Mouse (Mus musculus) adrenal gland, adult 2 months (tissue): Measurements from ENCODE around the gene Bex4. TPM values are rescaled to one million over a fixed set of nuclear protein-coding genes. Genes with fewer than 3 reads are reported as not detected.

Experiments
- DNase-seq: peaks from one replicate; pipeline ENCODE4 v3.0.0; 2021
- microRNA-seq, 2 experiments: library from miRNA; unstranded; fragments of <30 nt; microRNA quantifications; one replicate each; pipeline ENCODE4 v1.2.0; 2021
- polyA plus RNA-seq: library from polyadenylated mRNA; depleted of rRNA; stranded (reverse); fragments of >200 nt; gene quantifications from 2 replicates; pipeline ENCODE4 v1.2.3, GENCODE M21; 2012; rRNA removed
- total RNA-seq, 2 experiments: library from RNA; stranded (reverse); gene quantifications; 2 replicates each; pipeline ENCODE4 v1.2.3; 2021

The Bex4 gene
- total and polyA plus RNA-seq, 3 experiments: 3.3 to 7.9 TPM; not detected in 1

DNA sequence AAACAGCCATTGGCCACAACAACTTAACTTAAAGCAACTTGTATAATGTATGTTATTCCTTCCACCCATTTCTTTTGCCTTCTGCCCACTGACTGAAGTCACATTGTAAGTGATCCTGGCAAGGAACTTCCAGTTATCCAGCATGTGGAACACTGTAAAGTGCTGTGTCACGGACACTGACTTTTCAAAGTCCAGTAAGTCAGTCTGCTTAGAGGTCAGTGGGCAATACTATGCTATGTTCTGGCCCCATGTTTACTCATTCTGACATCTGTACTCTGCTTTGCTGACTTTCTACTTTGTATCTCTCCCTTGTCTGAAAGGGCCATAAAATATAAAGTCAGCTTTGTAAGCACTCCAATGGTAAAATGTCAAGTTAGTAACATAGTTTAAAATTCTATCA is 44.3 kb downstream of the Bex4 start:
- DNase-seq: no peak

Small RNA genes lying within 50 kb of the gene (microRNA-seq; reads per million reads assigned to microRNA genes)
- 0 reads per million in 2 experiments for gene Mir6383

Other genes with a start within 250 kb of the Bex4 start
- 10 to 100 TPM; 28.6 to 97.9 TPM for gene Arxes2, start 145.2 kb upstream of the Bex4 start, total RNA-seq
- gene Arxes2, start 145.2 kb upstream of the Bex4 start, polyA plus RNA-seq: 41.3 and 107 TPM in 2 replicates
- 10 to 100 TPM in 1 of 2 experiments, 1 to 10 TPM in 1; 8.4 to 22.3 TPM for gene Arxes1, start 105.6 kb upstream of the Bex4 start, total RNA-seq
- gene Arxes1, start 105.6 kb upstream of the Bex4 start, polyA plus RNA-seq: 13.0 and 31.9 TPM in 2 replicates
- 10 to 100 TPM; 16.0 to 33.7 TPM for gene Bex2, start 70.8 kb upstream of the Bex4 start, total RNA-seq
- 1.4 TPM in 2 replicates for gene Bex2, start 70.8 kb upstream of the Bex4 start, polyA plus RNA-seq
- not detected for gene Nxf3, start 53.7 kb upstream of the Bex4 start, total RNA-seq
- gene Nxf3, start 53.7 kb upstream of the Bex4 start, polyA plus RNA-seq: not detected in 2 replicates
- gene Tceal8, start 33.3 kb downstream of the Bex4 start, total RNA-seq: 10 to 100 TPM; 37.1 to 56.5 TPM
- 0.87 and 1.2 TPM in 2 replicates for gene Tceal8, start 33.3 kb downstream of the Bex4 start, polyA plus RNA-seq
- 1 to 10 TPM in 1 of 2 experiments, under 1 TPM in 1; 0.69 to 2.3 TPM for gene Tceal5, start 64.9 kb downstream of the Bex4 start, total RNA-seq
- not detected in 2 replicates for gene Tceal5, start 64.9 kb downstream of the Bex4 start, polyA plus RNA-seq
- not detected for gene Tceal7, start 75.8 kb downstream of the Bex4 start, total RNA-seq
- gene Tceal7, start 75.8 kb downstream of the Bex4 start, polyA plus RNA-seq: not detected in 2 replicates
- 10 to 100 TPM; 12.9 to 20.5 TPM for gene Bex1, start 76.5 kb downstream of the Bex4 start, total RNA-seq
- gene Bex1, start 76.5 kb downstream of the Bex4 start, polyA plus RNA-seq: 1.5 and 1.9 TPM in 2 replicates
- gene Tceal9, start 106.1 kb downstream of the Bex4 start, total RNA-seq: 100 to 1,000 TPM; 252 to 337 TPM
- 4.4 and 7.1 TPM in 2 replicates for gene Tceal9, start 106.1 kb downstream of the Bex4 start, polyA plus RNA-seq
- gene Bex3, start 131.3 kb downstream of the Bex4 start, total RNA-seq: 100 to 1,000 TPM in 1 of 2 experiments, 10 to 100 TPM in 1; 96.8 to 195 TPM
- gene Bex3, start 131.3 kb downstream of the Bex4 start, polyA plus RNA-seq: 24.3 and 34.2 TPM in 2 replicates